Mouse (Mus musculus) spleen, postnatal 10 days (tissue): ENCODE results near the gene Wdcp.
"Not testable (repeated sequence)": the region's sequence is repeated elsewhere in the genome, so short reads cannot be mapped to it uniquely, and the experiment has no call there.

ENCODE experiments used
- DNase-seq, 2 experiments: peaks; one replicate each; pipeline ENCODE4 v3.0.0; 2021 to 2022; ENCODE audit warnings: low spot score in 2 of 2

Gene Wdcp

DNA sequence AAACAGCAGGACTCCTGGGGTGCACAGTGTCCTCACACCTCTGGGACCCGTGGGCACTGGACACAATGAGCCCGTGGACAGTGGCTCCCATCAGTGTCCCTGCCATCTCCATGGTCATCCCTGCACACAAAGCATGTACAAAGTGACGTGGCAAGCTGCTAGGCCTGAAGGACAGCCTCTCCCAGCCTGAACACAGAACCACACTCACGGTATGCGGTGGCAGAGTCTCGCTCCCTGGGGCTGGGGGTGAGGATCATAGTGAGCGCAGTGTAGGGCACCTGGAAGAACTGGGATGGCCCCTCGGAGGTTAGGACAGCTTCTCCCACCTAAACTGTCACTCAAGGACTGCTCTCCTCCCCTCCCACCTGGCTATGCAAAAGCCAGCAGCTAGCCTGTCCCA is 25.8 kb downstream of the Wdcp start:
- no peak for DNase-seq

DNA sequence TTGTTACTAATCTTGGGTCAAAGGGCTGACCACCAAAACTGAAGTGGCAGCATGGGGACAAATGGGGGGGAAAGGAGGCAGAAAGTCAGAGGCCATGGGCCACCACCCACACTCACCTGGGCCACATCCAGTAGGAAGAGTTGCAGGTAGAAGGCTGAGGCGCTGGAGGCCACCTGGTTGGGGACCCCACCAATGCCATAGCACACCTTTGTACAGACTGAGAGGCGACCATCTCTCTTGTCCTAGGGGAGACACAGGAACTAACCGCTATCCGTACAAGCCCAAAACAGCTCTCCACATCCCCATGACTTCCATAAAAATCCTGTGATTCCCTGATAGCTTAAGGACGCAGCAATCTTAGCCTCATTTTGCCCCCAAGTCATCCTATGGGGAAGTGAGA is 28.2 kb downstream of the Wdcp start:
- DNase-seq: no peak

DNA sequence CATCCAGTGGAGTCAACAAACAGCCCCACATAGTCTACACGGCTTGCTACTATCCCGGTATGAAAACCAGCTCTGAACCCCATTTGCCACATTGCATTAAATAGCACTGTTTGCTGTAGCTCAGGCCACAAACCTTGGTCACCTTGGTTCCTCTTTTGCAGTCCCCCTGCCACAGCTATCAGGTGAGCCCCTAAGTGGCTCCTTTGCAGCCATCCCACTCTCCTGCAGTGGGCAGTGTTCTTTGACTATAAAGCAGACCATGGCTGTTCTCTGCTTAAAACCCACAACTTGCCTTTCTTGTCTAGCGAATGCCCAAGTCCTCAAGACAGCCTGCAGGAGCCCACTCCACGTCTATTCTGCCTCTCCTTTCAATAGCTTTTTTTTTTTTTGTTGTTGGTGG is 29.2 kb downstream of the Wdcp start:
- peak; percentile 40 to 45 for DNase-seq

DNA sequence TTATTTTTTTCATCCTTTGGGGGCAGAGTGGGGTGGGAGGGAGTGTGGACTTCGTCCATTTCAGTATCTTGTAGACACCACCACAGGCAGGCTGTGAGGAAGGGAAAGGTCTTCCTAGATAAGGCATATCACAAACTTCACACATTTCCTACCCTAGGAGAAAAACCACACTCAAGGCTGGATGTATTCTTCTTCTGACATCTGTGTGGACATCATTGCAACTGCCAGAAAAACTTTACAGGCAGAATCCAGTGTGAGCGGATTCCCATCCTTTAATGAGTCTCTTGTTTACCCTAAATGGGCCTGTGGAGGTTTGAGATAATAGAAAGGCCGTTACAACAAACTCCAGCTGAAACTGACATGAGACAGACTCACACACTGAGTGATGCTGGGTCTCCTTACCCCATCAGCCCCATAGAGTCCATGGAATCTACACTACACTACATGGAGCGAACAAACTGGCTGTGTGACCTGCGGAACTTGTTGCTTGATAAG is 29.9 kb downstream of the Wdcp start:
- DNase-seq: peak; percentile 46 to 47

DNA sequence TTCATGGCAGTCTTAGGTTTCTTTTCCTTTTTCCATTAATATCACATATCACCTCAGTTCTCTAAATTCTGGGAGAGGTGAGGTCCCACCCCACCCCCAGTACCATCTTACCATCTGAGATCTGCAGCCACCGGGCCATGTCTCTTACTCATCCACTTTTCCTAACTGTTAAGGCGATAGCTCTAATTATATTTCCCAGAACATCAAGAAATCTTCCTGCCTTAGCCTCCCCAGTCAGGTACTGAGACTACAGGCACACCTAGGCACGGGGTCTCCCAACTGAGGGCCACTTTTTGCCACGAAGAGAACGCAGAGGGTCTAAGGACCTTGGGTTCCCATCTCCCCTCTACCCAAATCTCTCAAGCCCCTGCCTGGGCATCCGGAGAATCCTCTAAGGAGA is 30.4 kb downstream of the Wdcp start:
- peak in 1 of 2 experiments; percentile 40 for DNase-seq

DNA sequence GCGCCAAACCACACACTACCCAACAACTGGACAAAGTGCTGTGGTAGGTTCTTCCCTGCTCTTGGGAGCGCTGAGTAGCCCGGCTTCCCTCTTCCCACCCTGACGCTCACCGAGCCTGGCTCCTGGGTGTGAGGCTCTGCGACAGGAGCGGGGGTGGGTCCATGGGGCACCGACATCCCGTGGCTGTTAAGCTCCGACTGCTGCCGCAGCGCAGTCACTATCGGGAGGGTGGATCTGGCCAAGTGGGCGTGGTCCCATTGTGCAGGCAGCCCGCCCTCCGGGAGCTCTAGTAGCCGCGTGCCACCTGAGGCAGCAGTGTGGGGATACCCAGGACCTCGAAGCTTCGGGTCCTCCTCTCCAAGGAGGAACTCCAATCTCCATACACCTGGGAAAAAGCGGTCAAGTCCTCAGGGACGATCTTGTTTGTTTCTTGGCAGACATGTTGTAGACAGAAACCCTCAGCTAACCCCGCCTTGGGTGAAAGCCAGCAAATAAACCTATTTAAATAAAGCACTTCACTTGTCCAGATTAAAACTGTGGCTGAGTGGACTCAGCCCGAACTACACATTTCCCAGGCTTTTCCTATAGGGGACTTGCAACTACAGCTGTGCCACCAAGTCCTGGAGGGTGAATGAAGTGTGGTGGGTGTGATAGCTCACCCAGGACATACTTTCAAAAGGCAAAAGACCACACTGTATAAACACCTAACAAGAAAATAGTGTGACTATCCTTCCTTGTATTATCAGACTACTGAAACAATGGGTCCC is 31.2 kb downstream of the Wdcp start, which contains the start of gene Mfsd2b:
Gene Mfsd2b (minus strand): TSS at position 199 of the 767 bp plus-strand sequence.
- peak; percentile 88 to 90 for DNase-seq

DNA sequence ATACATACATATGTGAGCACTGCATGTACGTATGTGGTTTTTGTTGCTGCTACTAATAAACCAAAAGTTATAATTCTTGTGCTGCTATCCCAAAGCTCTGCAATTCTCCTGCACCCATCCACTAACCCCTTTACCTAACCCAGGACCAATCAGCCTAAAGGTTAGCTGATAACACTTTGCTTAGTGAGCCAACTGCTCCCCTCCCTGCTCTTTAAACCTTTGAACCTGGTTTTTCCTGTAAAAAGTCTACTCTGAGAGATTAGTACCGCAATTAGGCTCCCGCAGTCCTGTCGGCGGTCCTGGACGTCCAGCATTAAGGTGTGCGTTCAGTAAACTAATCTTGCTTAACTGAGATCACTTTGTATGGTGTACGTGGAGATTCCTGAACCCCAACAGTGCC is 32.5 kb downstream of the Wdcp start:
- DNase-seq: no peak

DNA sequence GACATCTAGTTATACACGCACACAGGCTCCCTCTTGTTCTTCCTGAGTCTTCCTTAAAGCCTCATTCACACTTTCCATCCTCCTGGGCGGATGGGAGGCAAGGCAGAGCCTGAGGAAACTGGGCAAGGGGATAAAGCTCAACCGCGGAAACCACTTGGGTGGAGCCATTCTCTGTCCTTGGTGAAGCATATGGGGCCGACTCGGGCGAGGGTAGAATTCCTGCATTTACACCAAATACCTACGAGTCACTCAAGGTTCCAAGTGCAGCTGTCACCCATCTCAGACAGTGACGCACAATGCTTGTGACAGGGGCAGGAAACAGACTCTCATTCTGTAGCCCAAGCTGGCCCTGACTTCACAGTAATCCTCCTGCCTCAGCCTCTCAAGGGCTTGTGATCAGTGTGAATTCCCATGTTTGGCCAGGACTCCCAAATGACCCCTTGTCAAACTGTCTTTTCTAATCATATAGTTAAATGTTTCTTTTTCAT is 35.2 kb downstream of the Wdcp start:
- no peak for DNase-seq

DNA sequence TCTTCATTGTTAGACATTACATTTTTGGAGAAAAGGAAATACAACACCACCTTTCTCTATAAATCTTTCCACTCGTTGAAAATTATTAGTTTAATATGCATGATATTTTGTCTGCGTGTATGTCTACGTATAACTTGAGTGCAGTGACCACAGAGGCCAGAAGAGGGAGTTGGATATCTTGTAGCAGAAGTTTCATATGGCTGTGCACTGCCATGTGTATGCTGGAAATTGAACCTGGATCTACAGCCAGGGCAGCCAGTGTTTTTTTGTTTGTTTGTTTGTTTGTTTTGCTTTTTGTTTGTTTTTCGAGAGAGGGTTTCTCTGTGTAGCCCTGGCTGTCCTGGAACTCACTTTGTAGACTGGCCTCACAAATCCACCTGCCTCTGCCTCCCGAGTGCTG is 35.9 kb downstream of the Wdcp start:
- DNase-seq: peak in 1 of 2 experiments; percentile 63

DNA sequence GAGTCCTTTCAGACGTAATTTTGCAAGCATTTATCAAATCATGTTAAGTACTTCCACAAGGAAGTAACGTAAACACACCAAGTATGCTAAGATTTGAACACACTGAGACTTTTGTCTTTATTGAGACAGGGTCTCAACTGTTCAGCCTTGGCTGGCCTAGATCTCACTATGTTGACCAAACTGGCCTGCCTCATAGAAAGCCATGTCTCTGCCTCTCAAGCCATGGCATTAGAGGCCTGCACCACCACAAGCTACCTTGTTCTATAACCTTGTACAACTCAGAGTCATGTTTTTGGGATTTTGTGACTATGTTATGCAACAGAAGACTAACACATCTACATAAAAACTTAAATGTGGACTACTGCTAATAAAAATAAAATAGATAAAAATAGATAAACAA is 39.0 kb downstream of the Wdcp start:
- no peak for DNase-seq

DNA sequence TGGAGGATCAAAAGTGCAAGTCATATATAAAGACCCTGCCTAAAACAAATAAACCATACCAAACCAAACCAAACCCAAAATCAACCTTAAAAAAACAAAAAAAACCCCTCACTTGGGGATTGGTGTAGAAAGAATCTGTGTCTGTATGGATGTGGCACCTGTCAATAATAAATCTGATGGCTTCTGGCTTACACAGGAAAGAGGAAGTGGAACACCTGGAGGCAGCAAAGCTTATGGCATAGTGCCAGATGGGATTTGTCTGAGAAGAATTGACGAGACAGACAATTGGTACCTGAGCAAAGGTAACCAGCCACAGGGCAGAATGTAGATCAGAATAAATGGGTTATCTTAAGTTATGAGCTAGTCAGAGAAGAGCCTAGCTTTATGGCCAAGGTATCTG is 42.0 kb downstream of the Wdcp start:
- no peak for DNase-seq

DNA sequence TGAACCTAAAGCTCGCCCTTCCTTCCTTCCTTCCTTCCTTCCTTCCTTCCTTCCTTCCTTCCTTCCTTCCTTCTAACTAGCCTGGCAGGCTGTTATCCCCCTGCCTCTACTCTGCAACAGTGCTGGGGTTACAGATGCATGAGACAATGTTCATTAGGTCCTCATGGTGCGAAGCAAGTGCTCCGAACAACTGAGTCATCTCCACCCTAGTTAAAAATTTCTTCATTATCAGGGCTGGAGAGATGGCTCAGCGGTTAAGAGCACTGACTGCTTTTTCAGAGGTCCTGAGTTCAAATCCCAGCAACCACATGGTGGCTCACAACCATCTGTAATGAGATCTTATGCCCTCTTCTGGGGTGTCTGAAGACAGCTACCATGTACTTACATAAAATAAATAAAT is 43.5 kb downstream of the Wdcp start:
- DNase-seq: not testable (repeated sequence)

DNA sequence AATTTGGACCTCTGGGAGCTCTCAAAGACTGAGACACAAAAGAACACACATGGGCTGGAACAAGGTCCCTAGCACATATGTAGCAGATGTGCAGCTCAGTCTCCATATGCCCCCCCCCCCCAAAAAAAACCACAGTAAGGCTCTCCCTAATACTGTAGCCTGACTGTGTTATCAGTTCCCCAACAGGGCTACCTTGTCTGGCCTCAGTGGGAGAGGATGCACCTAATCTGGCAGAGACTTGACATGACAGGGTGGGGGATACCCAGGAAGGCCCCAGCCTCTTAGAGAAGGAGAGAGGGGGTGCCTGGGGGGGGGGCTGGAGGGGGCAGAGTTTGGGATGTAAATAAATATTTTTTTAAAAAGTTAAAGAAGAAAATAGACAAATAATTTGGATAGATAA is 45.6 kb downstream of the Wdcp start:
- no peak for DNase-seq

DNA sequence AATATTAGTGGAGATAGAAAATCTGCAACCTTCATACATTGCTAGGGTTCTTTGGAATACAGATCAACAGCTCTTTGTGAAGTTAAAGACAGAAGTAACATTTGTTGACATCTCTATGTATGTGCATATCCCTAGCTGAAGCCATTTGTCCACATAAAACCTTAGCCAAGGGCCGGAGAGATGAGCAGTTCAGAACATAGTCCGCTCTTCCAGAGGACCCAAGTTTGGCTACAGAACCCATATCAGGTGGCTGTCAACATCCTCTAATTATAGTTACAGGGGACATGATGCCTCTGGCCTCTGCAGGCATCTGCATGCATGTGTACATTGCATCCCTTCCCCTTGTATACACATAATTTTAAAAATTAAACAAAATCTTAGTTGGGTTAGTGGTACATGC is 46.1 kb downstream of the Wdcp start:
- DNase-seq: no peak

DNA sequence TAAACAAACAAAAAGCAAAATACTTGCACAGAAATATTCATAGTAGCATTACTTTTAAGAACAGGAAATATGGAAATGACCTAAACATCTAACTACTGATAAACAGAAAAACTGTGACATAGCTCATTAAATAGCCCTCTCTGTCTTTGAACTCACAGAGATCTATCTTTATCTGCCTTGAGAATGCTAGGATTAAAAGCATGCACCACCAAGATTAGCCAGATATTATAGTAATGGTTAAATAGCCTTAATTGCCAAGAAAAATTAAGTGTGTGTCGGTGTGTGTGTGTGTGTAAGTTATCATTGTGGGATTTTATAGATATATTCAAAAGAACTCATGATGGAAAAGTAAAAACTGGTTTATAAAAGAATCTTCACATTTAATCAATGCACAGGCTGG is 46.8 kb downstream of the Wdcp start:
- DNase-seq: no peak

DNA sequence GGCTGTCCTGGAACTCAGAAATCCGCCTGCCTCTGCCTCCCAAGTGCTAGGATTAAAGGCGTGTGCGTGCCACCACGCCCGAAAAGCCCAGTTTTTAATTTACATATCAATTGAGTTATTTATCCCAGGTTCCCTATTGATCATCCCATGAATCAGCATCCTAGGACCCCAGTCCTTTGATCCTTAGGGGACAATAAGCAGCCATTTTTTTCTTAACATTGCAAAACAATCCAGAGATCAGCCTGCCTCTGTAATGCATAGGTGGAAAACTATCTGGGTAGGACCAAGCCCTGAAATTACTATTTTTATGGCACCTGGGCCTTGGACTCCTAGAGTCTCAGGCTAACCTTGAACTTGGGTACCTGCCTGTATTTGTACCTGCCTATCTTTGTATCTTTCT is 54.9 kb downstream of the Wdcp start:
- no peak for DNase-seq

DNA sequence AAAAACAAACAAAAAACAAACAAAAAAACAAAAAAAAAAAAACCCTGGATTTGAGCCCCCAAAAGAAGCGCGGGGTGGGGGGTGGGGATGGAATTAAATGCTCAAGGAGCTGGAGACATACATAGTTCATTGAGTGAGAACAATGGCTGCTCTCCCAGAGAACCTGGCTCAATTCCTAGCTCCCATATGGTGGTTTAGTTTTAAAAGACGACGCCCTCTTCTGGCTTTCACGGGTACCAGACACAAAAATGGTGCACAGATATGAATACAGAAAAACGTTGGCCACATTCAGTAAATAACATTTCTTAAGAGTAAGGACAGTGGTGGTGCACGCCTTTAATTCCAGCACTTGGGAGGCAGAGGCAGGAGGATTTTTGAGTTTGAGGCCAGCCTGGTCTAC is 62.8 kb downstream of the Wdcp start:
- DNase-seq: peak in 1 of 2 experiments; percentile 25

DNA sequence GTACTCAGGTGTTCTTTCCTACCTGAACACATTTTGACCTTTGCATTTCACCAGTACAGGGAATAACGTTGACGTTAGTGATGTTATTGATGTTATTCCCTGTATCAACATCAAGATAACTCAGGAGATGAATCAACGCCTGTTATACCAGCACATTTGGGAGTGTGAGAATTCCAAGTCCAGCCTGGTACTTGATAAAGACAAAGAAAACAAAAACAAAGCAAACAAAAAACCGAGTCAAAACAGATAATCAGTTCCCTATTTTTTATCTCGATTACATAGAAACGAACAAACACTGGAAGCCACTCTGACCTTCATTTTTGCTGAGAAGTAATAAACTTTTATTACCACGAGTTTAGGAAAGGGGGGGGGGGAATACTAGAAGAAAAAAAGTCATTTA is 63.4 kb downstream of the Wdcp start:
- DNase-seq: no peak

DNA sequence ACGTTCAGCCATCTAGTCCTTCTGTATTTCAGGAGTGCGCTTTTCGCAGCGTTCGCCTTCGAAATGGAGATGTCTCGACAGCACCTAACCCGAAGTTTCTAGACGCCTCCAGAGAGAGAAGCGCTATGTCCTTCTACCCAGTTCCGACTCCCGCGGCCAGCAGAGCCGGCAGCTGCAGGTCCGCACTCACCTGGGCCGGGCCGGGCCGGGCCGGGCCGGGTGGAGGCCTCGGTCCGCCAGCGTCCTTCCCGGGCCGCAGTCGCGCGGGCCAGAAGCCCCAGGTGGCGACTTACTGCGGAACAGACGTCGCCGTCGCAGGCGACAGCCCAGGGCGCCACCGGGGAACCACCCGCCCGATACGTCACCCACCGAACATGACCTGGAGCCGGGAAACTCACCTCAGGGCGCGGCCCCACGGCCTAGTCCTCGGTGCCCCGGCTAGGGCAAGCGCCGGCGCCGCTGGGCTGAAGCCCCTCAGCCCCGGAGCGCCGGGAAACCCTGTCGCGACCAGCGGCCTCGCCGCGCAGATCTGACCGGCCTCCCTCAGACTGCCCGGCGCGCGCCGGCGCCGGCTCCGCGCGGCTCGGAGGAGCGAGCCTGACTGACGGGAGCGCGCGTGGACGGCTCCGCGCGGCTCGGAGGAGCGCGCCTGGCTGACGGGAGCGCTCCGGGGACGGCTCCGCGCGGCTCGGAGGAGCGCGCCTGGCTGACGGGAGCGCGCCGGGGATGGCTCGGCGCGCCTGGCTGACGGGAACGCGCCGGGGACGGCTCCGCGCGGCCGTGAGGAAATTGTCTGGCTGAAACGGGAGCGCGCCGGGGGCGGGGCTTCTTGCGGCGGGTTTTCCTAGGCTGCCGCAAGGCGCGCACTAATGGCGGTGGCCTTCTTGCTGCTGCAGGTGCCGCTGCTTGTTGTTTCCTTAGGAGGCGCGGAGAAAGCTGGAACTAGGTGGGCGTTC is 64.1 kb downstream of the Wdcp start, which contains the start of gene Ubxn2a:
Gene Ubxn2a (minus strand): TSS at position 755 of the 956 bp plus-strand sequence.
- DNase-seq: peak; percentile 91 to 98

DNA sequence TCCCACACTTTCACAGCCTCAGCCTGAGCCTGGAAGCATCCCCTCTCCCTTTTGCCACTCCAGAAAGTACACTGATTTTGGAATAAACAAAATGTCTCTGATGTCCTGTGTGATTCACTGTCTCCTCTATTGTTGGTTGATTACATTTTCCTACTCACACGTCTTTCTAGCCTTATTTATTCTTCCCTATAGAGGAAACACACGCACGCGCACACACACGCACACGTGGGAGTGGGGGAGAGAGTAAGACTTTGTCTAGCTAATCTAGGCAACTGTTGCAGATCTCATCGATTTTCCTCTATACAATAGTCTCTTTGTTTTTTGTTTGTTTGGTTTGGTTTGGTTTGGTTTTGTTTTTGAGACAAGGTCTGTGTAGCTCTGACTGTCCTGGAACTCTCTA is 65.3 kb downstream of the Wdcp start:
- DNase-seq: no peak
